Mouse (Mus musculus): ENCODE results near the gene Crym.
A peak's percentile ranks its signal among the peaks of the same experiment; 100 is the strongest.

Crym gene

GRCm38 (mm10) chr7:120201771-120202170 is at the start of gene Crym:
Gene Crym, minus strand, starts transcription at chr7:120202111.
- peak; percentile 20 for DNase-seq (ENCODE audit: low spot score)

GRCm38 (mm10) chr7:120241092-120241491 is 39.2 kb upstream of the Crym start:
- DNase-seq (ENCODE audit: low spot score): peak; percentile 17

- no peak for DNase-seq (ENCODE audit: low spot score)
Observed at GRCm38 (mm10) chr7:120228541-120228940, 26.6 kb upstream of the Crym start.

GRCm38 (mm10) chr7:120205989-120206388 is 4.1 kb upstream of the Crym start:
- no peak for DNase-seq (ENCODE audit: low spot score)

GRCm38 (mm10) chr7:120203789-120204188 is 1.9 kb upstream of the Crym start, which contains the start of gene Abca14:
Gene Abca14, plus strand, starts transcription at chr7:120203961.
- DNase-seq (ENCODE audit: low spot score): peak; percentile 92

GRCm38 (mm10) chr7:120201231-120201744 is 623 bp downstream of the Crym start:
- DNase-seq (ENCODE audit: low spot score): peak; percentile 14

- no peak for DNase-seq (ENCODE audit: low spot score)
Observed at GRCm38 (mm10) chr7:120195207-120195606, 6.7 kb downstream of the Crym start.

GRCm38 (mm10) chr7:120192816-120193215 is 9.1 kb downstream of the Crym start:
- DNase-seq (ENCODE audit: low spot score): no peak

GRCm38 (mm10) chr7:120192207-120192606 is 9.7 kb downstream of the Crym start:
- DNase-seq (ENCODE audit: low spot score): no peak

GRCm38 (mm10) chr7:120190150-120190665 is 11.7 kb downstream of the Crym start:
- no peak for DNase-seq (ENCODE audit: low spot score)

GRCm38 (mm10) chr7:120189369-120190149 is 12.4 kb downstream of the Crym start:
- no peak for DNase-seq (ENCODE audit: low spot score)

- no peak for DNase-seq (ENCODE audit: low spot score)
Observed at GRCm38 (mm10) chr7:120188946-120189345, 13.0 kb downstream of the Crym start.

- no peak for DNase-seq (ENCODE audit: low spot score)
Observed at GRCm38 (mm10) chr7:120182891-120183290, 19.0 kb downstream of the Crym start.

GRCm38 (mm10) chr7:120181401-120182230 is 20.3 kb downstream of the Crym start:
- no peak for DNase-seq (ENCODE audit: low spot score)

- DNase-seq (ENCODE audit: low spot score): no peak
Observed at GRCm38 (mm10) chr7:120180547-120180946, 21.4 kb downstream of the Crym start.

- no peak for DNase-seq (ENCODE audit: low spot score)
Observed at GRCm38 (mm10) chr7:120178935-120179334, 23.0 kb downstream of the Crym start.

GRCm38 (mm10) chr7:120177611-120178010 is 24.3 kb downstream of the Crym start:
- no peak for DNase-seq (ENCODE audit: low spot score)

GRCm38 (mm10) chr7:120174723-120175504 is 27.0 kb downstream of the Crym start:
- no peak for DNase-seq (ENCODE audit: low spot score)

- no peak for DNase-seq (ENCODE audit: low spot score)
Observed at GRCm38 (mm10) chr7:120173603-120174244, 28.2 kb downstream of the Crym start, which contains the start of gene Anks4b. Gene Anks4b, plus strand, starts transcription at chr7:120173858.

GRCm38 (mm10) chr7:120172188-120172700 is 29.7 kb downstream of the Crym start:
- no peak for DNase-seq (ENCODE audit: low spot score)
